Mouse (Mus musculus): ENCODE data around the gene Sbno2.

Sbno2 gene

GRCm38 (mm10) chr10:80032799-80033480 is 72.4 kb downstream of the Sbno2 start:
- no peak for DNase-seq

DNA sequence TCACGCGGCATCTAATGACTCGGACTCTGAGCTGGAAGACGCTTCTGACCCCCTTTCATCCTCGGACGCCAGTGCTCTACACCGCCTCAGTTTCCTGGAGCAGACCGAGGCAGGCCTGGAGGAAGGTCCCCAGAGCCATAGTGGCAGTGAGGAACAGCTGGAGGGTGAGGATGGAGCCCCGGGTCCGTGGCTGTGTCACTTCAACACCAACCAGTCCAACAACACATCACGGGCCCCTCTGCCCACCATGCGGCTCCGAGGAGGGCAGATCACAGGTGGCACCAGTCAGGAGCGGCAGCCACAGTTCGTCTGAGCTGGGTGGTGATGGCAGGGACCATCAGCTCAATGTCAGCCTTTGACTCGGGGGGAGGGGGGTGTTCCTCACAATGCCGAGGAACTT is 74.6 kb downstream of the Sbno2 start:
- no peak for DNase-seq

GRCm38 (mm10) chr10:80030191-80030590 is 75.2 kb downstream of the Sbno2 start:
- DNase-seq: no peak

GRCm38 (mm10) chr10:80028521-80028846 is 76.9 kb downstream of the Sbno2 start:
- no peak for DNase-seq

DNA sequence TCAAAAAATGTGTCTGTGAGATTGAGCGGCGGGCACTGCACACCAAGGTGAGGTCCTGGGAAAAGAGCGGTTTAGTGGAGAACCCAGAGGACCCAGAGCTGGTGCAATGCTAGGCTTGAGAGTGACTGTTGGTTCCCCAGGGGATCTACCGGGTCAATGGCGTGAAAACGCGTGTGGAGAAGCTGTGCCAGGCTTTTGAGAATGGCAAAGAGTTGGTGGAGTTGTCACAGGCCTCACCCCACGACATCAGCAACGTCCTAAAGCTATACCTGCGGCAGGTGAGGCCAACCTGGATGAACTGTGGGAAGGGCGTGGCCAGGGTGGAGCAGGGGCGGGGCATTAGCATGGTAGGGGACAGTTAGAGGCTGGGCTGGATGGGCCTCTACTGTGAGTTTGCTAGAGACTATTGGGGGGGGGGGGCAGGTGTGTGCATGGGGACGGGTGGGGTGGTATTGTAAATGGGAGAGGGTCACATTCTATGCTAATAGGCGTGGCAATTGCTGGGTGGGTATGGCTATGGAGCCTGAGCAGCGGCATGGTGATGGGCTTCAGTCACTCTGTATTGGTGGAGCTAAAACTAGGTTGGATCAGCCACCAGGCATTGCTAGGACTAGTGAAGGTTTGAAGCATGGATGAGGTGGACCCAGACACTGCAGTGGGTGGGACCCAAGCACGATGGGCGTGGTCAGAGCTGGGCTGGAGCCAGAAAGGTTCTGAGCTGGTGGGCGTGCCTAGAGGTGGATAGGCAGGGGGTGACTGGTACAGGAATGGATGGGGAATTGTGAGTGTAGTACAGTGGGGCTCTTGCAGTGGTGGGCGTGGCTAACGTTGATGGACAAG is 77.5 kb downstream of the Sbno2 start:
- peak in 1 of 2 experiments; percentile 43 for DNase-seq

DNA sequence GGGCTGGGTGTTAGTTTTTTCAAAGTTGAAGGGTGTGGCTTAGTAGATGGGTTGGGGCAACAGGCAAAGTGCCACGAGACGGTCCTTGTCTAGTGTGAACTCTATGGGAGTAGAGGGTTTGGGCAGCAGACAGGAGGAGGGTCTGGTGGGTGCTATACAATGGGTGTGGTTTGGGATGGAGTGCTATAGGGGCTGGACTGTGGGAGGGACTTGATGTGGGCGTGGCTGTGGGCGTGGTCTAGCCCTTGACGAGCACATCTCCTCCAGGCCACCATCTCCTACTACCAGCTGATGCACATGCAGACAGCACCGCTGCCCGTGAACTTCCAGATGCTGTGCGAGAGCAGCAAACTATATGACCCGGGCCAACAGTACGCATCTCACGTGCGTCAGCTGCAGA is 79.5 kb downstream of the Sbno2 start:
- DNase-seq: peak in 1 of 2 experiments; percentile 57

DNA sequence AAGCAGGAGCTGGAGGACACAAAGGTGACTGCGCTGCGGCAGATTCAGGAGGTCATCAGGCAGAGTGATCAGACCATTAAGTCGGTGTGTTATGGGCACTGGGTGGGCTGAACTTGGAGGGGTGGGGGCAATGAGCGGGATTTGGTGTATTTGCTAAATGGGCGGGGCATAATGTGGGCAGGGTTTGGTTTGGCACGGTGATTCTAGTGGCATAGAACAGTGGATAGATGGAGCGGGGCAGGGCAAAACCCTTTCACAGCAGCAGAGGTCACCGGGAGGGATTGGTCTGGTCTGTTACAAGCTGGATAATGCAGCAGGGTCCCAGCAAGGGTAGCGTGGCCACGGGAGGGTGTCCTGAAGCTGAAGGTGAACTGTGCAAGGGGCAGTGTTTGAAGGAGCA is 79.9 kb downstream of the Sbno2 start:
- DNase-seq: no peak

- DNase-seq: peak in 1 of 2 experiments; percentile 48
Measured at GRCm38 (mm10) chr10:80025044-80025347, 80.4 kb downstream of the Sbno2 start.

- DNase-seq: peak; percentile 74 to 88
Measured at GRCm38 (mm10) chr10:80024229-80025043, 80.9 kb downstream of the Sbno2 start.

GRCm38 (mm10) chr10:80023758-80024157 is 81.6 kb downstream of the Sbno2 start:
- DNase-seq: no peak

- no peak for DNase-seq
Measured at GRCm38 (mm10) chr10:80022806-80023205, 82.6 kb downstream of the Sbno2 start.

- DNase-seq: peak in 1 of 2 experiments; percentile 64
Measured at GRCm38 (mm10) chr10:80022164-80022563, 83.2 kb downstream of the Sbno2 start.

DNA sequence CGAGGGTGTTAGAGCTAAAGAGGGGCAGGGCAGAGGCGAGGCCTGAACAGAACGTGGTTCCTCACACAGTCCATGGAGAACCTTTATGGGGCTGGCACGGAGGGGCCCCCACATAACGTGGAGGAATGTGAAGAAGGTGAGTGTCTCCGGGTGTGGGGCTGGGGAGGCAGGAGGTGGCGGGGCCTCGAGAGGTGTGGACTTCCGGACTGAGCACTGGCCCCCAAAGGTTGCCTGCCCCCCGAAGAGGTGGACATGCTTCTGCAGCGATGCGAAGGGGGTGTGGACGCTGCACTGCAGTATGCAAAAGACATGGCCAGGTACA is 84.1 kb downstream of the Sbno2 start:
- no peak for DNase-seq

DNA sequence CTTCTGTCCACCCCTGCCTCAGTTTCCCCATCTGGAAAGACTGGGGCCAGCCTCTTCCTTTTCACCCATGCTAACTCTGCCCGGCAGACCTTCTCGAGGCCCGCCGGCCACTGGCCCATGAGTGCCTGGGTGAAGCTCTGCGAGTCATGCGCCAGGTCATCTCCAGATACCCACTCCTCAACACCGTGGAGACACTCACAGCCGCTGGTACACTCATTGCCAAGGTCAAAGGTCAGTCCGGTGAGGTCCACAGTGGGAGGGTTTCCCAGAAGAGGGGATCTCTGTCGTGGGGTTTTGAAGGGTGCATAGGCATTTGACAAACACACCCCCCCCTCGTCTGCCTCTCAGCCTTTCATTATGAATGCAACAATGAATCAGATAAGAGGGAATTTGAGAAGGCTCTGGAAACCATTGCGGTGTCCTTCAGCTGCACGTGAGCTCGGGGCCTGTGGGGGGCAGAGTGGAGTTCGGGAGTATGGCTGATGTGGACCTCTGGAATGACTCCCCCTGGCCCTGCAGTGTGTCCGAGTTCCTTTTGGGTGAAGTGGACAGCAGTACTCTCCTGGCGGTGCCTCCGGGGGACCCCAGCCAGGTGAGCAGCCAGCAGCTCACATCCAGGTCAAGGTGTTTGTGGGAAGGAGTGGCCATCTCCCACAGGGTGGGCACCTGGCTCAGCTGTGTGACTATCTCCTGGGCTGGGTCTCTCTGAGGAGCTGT is 84.6 kb downstream of the Sbno2 start:
- DNase-seq: no peak

DNA sequence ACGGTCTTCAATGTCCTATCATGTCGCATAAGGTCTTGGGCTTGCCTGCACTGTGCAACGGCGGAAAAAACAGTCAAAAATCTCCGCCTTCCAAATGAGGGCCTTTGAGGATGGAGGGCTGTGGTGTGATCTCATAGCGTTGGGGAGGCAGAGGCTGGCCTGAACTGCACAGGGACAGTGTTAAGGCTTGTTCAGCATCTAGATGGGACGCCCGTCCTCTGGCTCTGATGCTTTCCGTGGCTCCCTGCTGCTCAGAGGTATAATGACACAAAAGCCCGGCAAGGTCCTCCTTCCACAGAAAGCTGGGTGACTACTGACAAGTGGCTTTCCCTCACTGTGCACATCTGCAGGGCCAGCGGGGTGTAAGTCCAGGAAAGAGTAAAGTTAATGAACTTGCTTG is 85.2 kb downstream of the Sbno2 start:
- no peak for DNase-seq

DNA sequence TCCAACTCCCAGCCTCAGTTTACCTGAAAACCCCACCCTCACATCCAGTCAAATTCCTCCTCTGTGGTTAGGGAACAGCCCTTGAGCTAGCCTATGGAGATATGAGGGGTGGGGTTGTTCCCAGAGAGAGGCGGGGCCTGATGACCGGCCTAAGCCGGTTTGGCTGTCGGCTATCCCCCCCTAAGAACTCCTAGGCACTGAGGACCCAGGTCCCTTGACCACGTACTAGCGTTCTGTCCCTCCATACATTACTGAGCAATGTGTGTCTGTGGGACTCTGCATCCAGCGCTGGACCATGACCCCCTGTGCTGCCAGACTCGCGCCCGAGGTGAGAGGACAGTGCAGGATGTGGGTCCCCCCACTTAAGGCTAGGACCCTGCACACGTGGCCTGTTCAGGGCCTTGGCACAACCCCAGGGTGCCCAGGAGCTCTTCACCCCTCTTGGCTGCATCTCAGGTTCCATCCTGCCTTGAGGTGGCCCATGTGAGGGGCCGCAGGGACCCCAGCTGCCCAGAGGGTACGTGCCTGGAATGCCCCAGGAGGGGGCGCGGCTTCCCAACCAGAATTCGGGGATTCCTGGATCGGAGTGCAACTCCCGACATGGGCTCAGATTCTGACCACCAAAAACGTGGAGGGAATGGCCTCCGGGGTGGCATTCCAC is 85.8 kb downstream of the Sbno2 start:
- DNase-seq: no peak

GRCm38 (mm10) chr10:80018739-80019297 is 86.6 kb downstream of the Sbno2 start:
- DNase-seq: peak in 1 of 2 experiments; percentile 69

GRCm38 (mm10) chr10:80017771-80018170 is 87.6 kb downstream of the Sbno2 start:
- DNase-seq: peak in 1 of 2 experiments; percentile 64

- DNase-seq: peak; percentile 95 to 97
Measured at GRCm38 (mm10) chr10:80017361-80017760, 88.0 kb downstream of the Sbno2 start.

DNA sequence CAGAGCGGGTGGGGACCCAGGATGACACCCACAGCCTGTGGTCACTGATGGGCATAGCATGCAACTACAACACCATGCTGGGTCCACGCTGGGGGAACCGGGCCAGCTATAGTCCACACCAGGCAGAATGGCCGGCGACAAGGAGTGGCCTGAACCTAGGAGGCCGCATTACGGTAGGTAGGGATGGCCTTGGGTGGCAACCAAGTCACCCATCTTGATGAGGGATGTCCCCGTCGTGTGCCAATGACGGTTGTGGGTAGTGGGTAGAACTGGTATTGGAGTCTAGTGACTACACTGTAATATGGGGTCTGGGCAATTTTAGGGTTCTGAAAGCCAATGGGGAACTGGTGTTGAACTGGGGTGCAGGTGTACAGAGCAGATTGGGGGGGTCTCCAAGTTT is 88.4 kb downstream of the Sbno2 start:
- DNase-seq: no peak

- peak; percentile 87 to 94 for DNase-seq
Measured at GRCm38 (mm10) chr10:80016511-80016910, 88.9 kb downstream of the Sbno2 start, which contains the start of gene Arhgap45. TSS of gene Arhgap45 (plus strand) at chr10:80016653.

GRCm38 (mm10) chr10:80015583-80015982 is 89.8 kb downstream of the Sbno2 start:
- no peak for DNase-seq

Data from thymus, adult 18-20 months (tissue).